Mouse (Mus musculus) inflammation-experienced regulatory T-cells, adult 6 months (primary cell): ENCODE results near the gene Olfr749. TPM values are rescaled to one million over a fixed set of nuclear protein-coding genes. Genes with fewer than 3 reads are reported as not detected.
"Not testable (repeated sequence)": the region's sequence is repeated elsewhere in the genome, so short reads cannot be mapped to it uniquely, and the experiment has no call there.

Experiments used
- ATAC-seq: one replicate; pipeline ENCODE4 v1.8.0; 2017
- polyA plus RNA-seq, 3 experiments: library from polyadenylated mRNA; unstranded; fragments of 100-300 nt; shearing (Covaris generic); gene quantifications; one replicate each; pipeline ENCODE4 v1.2.1; 2017

The Olfr749 gene
- polyA plus RNA-seq: not detected

- ATAC-seq: no peak
Measured at GRCm38 (mm10) chr14:50744994-50745393, at the start of gene Olfr749. TSS of gene Olfr749 (minus strand) at chr14:50745094.

DNA sequence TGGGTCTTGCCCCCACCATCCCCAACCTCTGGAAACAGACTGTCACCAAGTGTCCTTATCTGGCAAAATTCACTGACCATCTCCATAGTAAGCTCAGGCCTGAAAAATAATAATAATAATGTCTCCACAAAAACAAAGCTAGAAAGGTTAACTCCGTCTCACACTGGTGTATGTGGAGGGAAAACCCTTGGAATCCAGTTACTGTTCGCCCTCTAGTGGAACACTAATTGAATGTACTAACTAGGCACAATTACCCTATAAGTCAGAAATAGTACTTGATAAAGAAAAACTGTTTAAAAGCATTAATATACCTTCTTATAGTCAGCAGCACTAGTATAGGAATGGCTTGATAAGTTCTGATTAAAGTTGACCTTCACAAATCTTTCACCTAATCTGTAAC is 43.3 kb upstream of the Olfr749 start:
- ATAC-seq: no peak

GRCm38 (mm10) chr14:50785251-50785637 is 40.4 kb upstream of the Olfr749 start, which contains the start of gene Ttc5:
TSS of gene Ttc5 (minus strand) at chr14:50785519.
- peak; percentile 97 for ATAC-seq

DNA sequence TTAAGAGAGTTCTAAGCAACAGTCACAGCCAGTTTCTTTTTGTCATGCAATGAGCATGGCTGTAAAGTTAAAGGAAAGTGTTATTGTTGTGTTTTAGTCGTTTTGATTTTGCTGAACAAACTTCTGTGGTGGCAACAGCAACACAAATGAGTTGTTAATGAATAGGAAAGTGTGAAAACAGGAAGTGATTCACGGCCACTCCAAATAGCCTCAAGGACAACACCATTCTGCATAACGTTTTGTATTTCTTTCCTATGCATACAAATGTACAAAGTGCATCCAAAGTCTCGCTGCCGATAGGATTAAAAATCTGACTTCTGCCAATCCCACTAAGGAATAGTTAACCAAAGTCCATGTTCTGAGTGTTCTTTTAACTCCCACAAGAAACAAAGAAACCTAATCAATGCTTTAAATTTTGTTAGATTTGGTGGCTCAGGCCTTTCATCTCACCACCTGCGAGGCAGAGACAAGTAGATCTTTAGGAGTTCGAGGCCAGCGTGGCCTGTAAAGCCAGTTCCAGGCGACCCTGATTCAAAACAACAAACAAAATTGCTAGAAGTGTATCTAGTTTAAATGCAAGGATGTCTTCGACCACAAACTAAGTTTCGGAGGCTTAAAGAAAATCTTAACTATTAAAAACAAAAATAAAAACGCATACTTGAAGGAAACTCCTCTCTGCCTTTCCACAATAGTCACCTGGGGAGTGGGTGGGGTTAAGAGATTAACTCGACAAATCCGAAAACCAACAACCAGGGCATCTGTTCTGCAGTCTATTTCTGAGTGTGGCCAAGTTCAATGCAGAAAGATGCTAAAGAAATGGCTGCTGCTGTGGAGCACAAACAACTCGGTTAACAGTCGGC is 39.7 kb upstream of the Olfr749 start:
- ATAC-seq: no peak

DNA sequence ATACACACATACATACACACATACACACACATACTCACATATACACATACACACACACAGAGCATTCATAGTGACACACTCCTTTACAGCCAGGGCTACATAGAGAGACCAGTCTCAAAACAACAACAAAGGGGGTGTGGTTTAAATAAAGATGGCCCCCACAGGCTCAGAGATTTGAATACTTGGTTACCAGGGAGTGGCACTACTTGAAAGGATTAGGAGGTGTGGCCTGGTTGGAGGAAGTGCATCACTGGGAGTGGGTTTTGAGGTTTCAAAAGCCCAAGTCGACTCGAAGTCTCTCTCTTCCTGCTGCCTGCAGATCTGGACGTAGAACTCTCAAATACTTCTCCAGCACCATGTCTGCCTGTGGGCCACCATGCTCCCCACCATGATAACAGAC is 37.3 kb upstream of the Olfr749 start:
- ATAC-seq: no peak

GRCm38 (mm10) chr14:50771342-50771741 is 26.4 kb upstream of the Olfr749 start:
- ATAC-seq: no peak

DNA sequence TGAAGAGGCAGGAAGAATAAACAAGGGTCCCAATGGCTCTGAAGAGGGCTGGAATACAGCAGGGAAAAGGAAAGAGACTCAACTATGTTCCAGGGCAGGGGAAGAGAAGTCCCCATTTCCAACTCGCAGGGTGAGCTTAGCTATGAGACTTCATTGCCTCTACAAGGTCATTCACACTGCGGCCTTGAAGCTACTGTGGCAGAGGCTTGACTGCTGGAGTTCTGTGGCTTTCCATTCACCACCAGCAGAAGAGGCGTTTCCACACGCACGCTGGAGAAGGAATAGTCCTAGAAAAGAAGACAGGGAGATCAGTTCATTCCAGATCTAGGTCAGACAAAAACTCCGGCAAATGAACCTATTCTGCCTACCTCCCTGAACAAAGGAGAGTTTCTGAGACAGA is 20.8 kb upstream of the Olfr749 start:
- no peak for ATAC-seq

GRCm38 (mm10) chr14:50758416-50759085 is 13.7 kb upstream of the Olfr749 start:
- no peak for ATAC-seq

- no peak for ATAC-seq
Measured at GRCm38 (mm10) chr14:50741584-50741983, 3.3 kb downstream of the Olfr749 start.

DNA sequence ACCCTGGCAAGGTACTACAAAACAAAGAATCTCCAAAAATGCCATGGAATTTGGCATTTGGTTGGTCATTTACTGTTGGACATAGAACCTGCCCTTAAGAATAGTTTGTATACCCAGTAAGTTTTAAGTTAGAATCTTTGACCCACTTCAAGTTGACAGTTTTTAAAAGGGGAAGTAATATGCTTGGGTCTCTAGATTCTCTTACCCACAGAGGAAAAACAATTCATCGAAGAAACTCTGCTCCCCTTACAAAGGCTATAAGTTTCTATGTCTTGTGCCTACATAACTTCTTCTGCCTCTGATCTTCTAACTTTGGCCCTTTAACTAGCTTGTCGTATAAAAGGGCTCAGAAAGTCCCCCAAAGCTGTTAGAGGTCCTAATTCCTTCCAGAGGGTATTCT is 4.6 kb downstream of the Olfr749 start:
- ATAC-seq: no peak

DNA sequence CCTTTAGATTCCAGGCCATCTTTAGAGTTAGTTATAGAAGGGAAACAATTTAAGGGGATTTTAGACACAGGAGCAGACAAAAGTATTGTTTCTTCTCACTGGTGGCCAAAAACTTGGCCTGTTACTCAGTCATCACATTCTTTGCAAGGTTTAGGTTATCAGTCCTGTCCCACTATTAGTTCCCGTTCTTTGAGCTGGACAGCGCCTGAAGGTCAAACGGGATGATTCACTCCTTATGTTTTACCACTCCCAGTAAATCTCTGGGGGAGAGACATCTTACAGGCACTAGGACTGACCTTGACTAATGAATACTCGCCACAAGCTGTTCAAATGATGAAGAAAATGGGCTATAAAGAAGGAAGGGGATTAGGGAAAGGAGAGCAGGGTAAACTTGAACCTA is 22.5 kb downstream of the Olfr749 start:
- not testable (repeated sequence) for ATAC-seq

DNA sequence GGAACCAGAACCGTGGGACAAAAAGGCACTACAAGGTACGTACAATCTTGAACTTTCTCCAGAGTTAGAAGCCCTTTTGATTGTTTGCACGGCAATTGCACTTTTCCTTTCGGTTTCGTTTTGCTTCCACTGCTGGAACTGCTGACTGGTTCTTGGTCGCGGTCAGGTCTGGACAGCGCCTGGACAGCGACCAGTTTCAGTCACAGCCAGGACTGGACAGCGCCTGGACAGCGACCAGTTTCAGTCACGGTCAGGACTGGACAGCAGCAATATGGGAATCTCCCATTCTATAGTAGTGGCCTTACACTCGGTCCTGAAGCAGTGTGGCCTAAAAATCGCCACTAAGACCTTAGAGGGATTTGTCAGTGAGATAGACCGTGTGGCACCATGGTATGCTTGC is 25.0 kb downstream of the Olfr749 start:
- ATAC-seq: not testable (repeated sequence)

DNA sequence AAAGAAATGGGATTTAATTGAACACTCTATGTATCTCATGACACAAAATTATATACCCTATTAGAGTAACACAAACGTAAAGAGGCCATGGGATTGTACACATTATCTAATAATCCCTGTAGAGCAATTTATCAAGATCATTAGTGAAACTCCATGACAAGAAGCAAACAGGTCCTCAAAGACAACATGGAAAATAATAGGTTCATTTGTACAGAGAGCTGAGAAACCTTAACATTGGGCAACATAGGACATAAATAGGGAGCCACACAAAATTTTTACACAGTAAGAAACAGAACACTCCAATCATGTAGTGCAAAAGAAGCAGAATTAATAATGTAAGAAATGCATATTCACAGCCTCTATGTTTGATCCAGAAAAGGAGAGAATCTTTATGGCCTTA is 37.8 kb downstream of the Olfr749 start, which contains the start of gene Olfr748:
TSS of gene Olfr748 (plus strand) at position 301 of the 400 bp plus-strand sequence.
- ATAC-seq: no peak

DNA sequence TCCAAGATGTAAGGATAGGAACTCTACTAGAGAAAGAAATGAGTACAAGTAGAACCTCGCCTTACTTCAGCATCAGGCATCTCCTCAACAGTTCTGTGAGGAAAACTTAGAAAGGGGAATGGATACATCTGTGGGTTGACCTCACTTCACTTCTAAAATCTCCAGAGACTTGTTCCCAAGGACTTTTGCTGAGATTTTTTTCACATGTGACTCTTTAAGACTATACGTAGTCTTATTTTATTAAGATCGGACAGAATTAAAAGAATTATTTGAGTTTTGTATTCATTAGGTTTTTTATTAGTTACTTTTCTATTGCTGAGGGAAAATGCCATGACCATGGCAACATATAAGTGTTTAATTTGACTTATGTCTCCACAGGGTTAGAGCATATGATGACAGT is 51.8 kb downstream of the Olfr749 start, which contains the start of gene Olfr747:
TSS of gene Olfr747 (minus strand) at position 101 of the 400 bp plus-strand sequence.
- ATAC-seq: no peak

Other genes starting within 250 kb of the Olfr749 start
- gene Olfr742, start 241.5 kb downstream of the Olfr749 start, polyA plus RNA-seq: not detected
- gene Olfr743, start 223.3 kb downstream of the Olfr749 start, polyA plus RNA-seq: not detected
- gene Olfr744, start 130.2 kb downstream of the Olfr749 start, polyA plus RNA-seq: not detected
- gene Olfr745, start 105.7 kb downstream of the Olfr749 start, polyA plus RNA-seq: not detected
- not detected for gene Olfr746, start 98.0 kb downstream of the Olfr749 start, polyA plus RNA-seq
- gene Olfr747, start 51.9 kb downstream of the Olfr749 start, polyA plus RNA-seq: not detected
- under 1 TPM in 1 of 3 experiments, not detected in 2; 0.15 TPM for gene Olfr748, start 37.7 kb downstream of the Olfr749 start, polyA plus RNA-seq
- 100 to 1,000 TPM in 2 of 3 experiments, 10 to 100 TPM in 1; 98.6 to 131 (median 123) TPM for gene Ttc5, start 40.4 kb upstream of the Olfr749 start, polyA plus RNA-seq
- not detected for gene Ccnb1ip1, start 62.6 kb upstream of the Olfr749 start, polyA plus RNA-seq
- 100 to 1,000 TPM in 2 of 3 experiments, 10 to 100 TPM in 1; 75.1 to 115 (median 101) TPM for gene Parp2, start 62.7 kb upstream of the Olfr749 start, polyA plus RNA-seq
- 10 to 100 TPM; 16.0 to 28.0 (median 19.8) TPM for gene Tep1, start 125.5 kb upstream of the Olfr749 start, polyA plus RNA-seq
- gene Klhl33, start 152.4 kb upstream of the Olfr749 start, polyA plus RNA-seq: under 1 TPM in 2 of 3 experiments, not detected in 1; 0.09 to 0.13 TPM
- gene Osgep, start 179.8 kb upstream of the Olfr749 start, polyA plus RNA-seq: 10 to 100 TPM; 68.7 to 77.3 (median 74.3) TPM
- 100 to 1,000 TPM in 1 of 3 experiments, 10 to 100 TPM in 2; 54.2 to 100 (median 91.0) TPM for gene Apex1, start 179.9 kb upstream of the Olfr749 start, polyA plus RNA-seq
- gene Pip4p1, start 185.8 kb upstream of the Olfr749 start, polyA plus RNA-seq: 1 to 10 TPM; 4.4 to 6.6 (median 4.8) TPM
- 10 to 100 TPM; 64.4 to 88.0 (median 67.9) TPM for gene Pnp, start 186.0 kb upstream of the Olfr749 start, polyA plus RNA-seq
- 1 to 10 TPM in 2 of 3 experiments, not detected in 1; 5.9 to 7.5 TPM for gene Gm49342, start 199.4 kb upstream of the Olfr749 start, polyA plus RNA-seq
- gene Pnp2, start 210.9 kb upstream of the Olfr749 start, polyA plus RNA-seq: 1 to 10 TPM in 2 of 3 experiments, under 1 TPM in 1; 0.92 to 2.8 (median 1.5) TPM